Mouse (Mus musculus) midbrain, embryonic 10.5 days (tissue): ENCODE results near the gene Il2rb. TPM values are rescaled to one million over a fixed set of nuclear protein-coding genes. Genes with fewer than 3 reads are reported as not detected.

Experiments used
- DNase-seq: peaks from one replicate; pipeline ENCODE4 v3.0.0-alpha.2; 2017; ENCODE audit warnings: low spot score
- H3K27ac ChIP-seq: fragments of 300-500 bp; sonication (generic); replicated peaks from 2 replicates; pipeline ENCODE4 v1.5.1; 2016; ENCODE audit warnings: mild to moderate bottlenecking
- H3K27me3 ChIP-seq: fragments of 300-500 bp; sonication (generic); 2 replicates; pipeline ENCODE4 v1.6.1; 2016; ENCODE audit warnings: low read depth, mild to moderate bottlenecking; ENCODE audit not compliant: poor library complexity, severe bottlenecking
- H3K36me3 ChIP-seq: fragments of 300-500 bp; sonication (generic); 2 replicates; pipeline ENCODE4 v1.6.1; 2016; ENCODE audit warnings: mild to moderate bottlenecking, moderate library complexity
- H3K4me1 ChIP-seq: fragments of 300-500 bp; sonication (generic); 2 replicates; pipeline ENCODE4 v1.6.1; 2016
- H3K4me3 ChIP-seq: fragments of 300-500 bp; sonication (generic); 2 replicates; pipeline ENCODE4 v1.5.1; 2016; ENCODE audit warnings: mild to moderate bottlenecking, moderate library complexity
- H3K9me3 ChIP-seq: fragments of 300-500 bp; sonication (generic); replicated peaks from 2 replicates; pipeline ENCODE4 v1.6.1; 2016; ENCODE audit warnings: mild to moderate bottlenecking
- WGBS: fragments of 180-500 bp; shearing (Covaris S2); methylation state at CpG from one replicate; pipeline ENCODE4 v1.1.7; 2016; 5-methylcytosine and 5-hydroxymethylcytosine counted together
- polyA plus RNA-seq: library from polyadenylated mRNA; unstranded; fragments of >200 nt; fragmentation: Nextera tagmentation; extraction: Ambion mirVana; gene quantifications from 2 replicates; pipeline ENCODE4 v1.2.1, GENCODE M21; 2016

The Il2rb gene
- polyA plus RNA-seq, 1 experiment from 2014 or later = not detected

- Histone ChIP-seq H3K4me1 (no peaks in the 10 kb centered on the region), H3K4me3 (no peak overlapping the region), H3K9me3 (no peaks in the 10 kb centered on the region), H3K27ac (no peak overlapping the region), H3K27me3 (peaks cover 5% of the 10 kb centered on the region; the same call in 1 of the 2 replicates), H3K36me3 (no peaks in the 10 kb centered on the region)
- no peak for DNase-seq
- WGBS = 83% methylated on average over 6 of the region's 6 CpGs
Measured at GRCm38 (mm10) chr15:78473442-78473841, 21.6 kb downstream of the Il2rb start.

- H3K4me1 ChIP-seq = no peaks in the 10 kb centered on the region
- H3K4me3 ChIP-seq = no peak overlapping the region
- WGBS = 70% methylated on average over 7 of the region's 7 CpGs
- no peak for DNase-seq
- peaks cover 5% of the 10 kb centered on the region; the same call in 1 of the 2 replicates for H3K27me3 ChIP-seq
- no peaks in the 10 kb centered on the region for H3K9me3 ChIP-seq
- no peak overlapping the region for H3K27ac ChIP-seq
- H3K36me3 ChIP-seq = no peaks in the 10 kb centered on the region
Measured at GRCm38 (mm10) chr15:78471902-78472301, 23.2 kb downstream of the Il2rb start.

GRCm38 (mm10) chr15:78470495-78471276, 24.4 kb downstream of the Il2rb start:
- no peaks in the 10 kb centered on the region for H3K36me3 ChIP-seq
- H3K27me3 ChIP-seq = peaks cover 5% of the 10 kb centered on the region; the same call in 1 of the 2 replicates
- no peak for DNase-seq
- H3K4me1 ChIP-seq = no peaks in the 10 kb centered on the region
- 0 out of 2 replicates have a peak overlapping the region, but pooled peaks have one; percentile 6 for H3K27ac ChIP-seq
- H3K4me3 ChIP-seq = no peak overlapping the region
- WGBS = 76% methylated on average over 4 of the region's 4 CpGs
- no peaks in the 10 kb centered on the region for H3K9me3 ChIP-seq

GRCm38 (mm10) chr15:78468379-78468937, 26.6 kb downstream of the Il2rb start, which contains the start of gene Tmprss6:
TSS of gene Tmprss6 (minus strand) at chr15:78468634.
- no peak for DNase-seq
- peaks cover 3% of the 10 kb centered on the region; the same call in 1 of the 2 replicates for H3K27me3 ChIP-seq
- H3K4me1 ChIP-seq = no peaks in the 10 kb centered on the region
- 0 out of 2 replicates have a peak within 1 kb of the TSS, but pooled peaks have one; percentile 23 for H3K27ac ChIP-seq
- H3K9me3 ChIP-seq = no peaks in the 10 kb centered on the region
- WGBS = 76% methylated on average over 7 of the region's 7 CpGs
- H3K36me3 ChIP-seq = no peaks in the 10 kb centered on the region
- no peak within 1 kb of the TSS for H3K4me3 ChIP-seq

GRCm38 (mm10) chr15:78467570-78467969, 27.5 kb downstream of the Il2rb start:
- no peak for DNase-seq
- H3K9me3 ChIP-seq = no peaks in the 10 kb centered on the region

GRCm38 (mm10) chr15:78466809-78467208, 28.3 kb downstream of the Il2rb start:
- WGBS = 33% methylated on average over 6 of the region's 6 CpGs
- no peaks in the 10 kb centered on the region for H3K4me1 ChIP-seq
- H3K4me3 ChIP-seq = no peak overlapping the region
- no peaks in the 10 kb centered on the region for H3K9me3 ChIP-seq
- no peak overlapping the region for H3K27ac ChIP-seq
- no peak for DNase-seq
- no peaks in the 10 kb centered on the region; the same call in 1 of the 2 replicates for H3K27me3 ChIP-seq
- no peaks in the 10 kb centered on the region for H3K36me3 ChIP-seq

More at GRCm38 (mm10) chr15:78467570-78467969, 27.5 kb downstream of the Il2rb start:
- no peaks in the 10 kb centered on the region for H3K36me3 ChIP-seq
- H3K27me3 ChIP-seq = no peaks in the 10 kb centered on the region; the same call in 1 of the 2 replicates
- no peak overlapping the region for H3K27ac ChIP-seq
- WGBS = 94% methylated on average over 7 of the region's 7 CpGs
- no peak overlapping the region for H3K4me3 ChIP-seq
- H3K4me1 ChIP-seq = no peaks in the 10 kb centered on the region

GRCm38 (mm10) chr15:78462981-78463380, 32.1 kb downstream of the Il2rb start:
- no peak for DNase-seq
- Histone ChIP-seq H3K4me1 (no peaks in the 10 kb centered on the region), H3K4me3 (no peak overlapping the region), H3K27ac (no peak overlapping the region), H3K36me3 (no peaks in the 10 kb centered on the region), H3K27me3 (no peaks in the 10 kb centered on the region; the same call in 1 of the 2 replicates), H3K9me3 (no peaks in the 10 kb centered on the region)
- WGBS = 88% methylated on average over 2 of the region's 2 CpGs

- Histone ChIP-seq H3K4me1 (0 out of 2 replicates have a peak, but pooled peaks cover 2% of the 10 kb centered on the region), H3K4me3 (no peak overlapping the region), H3K27me3 (no peaks in the 10 kb centered on the region), H3K36me3 (no peaks in the 10 kb centered on the region), H3K9me3 (no peaks in the 10 kb centered on the region), H3K27ac (no peak overlapping the region)
- no peak for DNase-seq
- WGBS = 81% methylated on average over 10 of the region's 10 CpGs
Measured at GRCm38 (mm10) chr15:78457193-78457592, 37.9 kb downstream of the Il2rb start.

GRCm38 (mm10) chr15:78456051-78456450, 39.0 kb downstream of the Il2rb start:
- no peak for DNase-seq
- 59% methylated on average over 7 of the region's 7 CpGs for WGBS
- Histone ChIP-seq H3K27me3 (no peaks in the 10 kb centered on the region), H3K4me1 (0 out of 2 replicates have a peak, but pooled peaks cover 2% of the 10 kb centered on the region), H3K4me3 (no peak overlapping the region), H3K27ac (no peak overlapping the region), H3K36me3 (no peaks in the 10 kb centered on the region), H3K9me3 (no peaks in the 10 kb centered on the region)

- Histone ChIP-seq H3K27me3 (no peaks in the 10 kb centered on the region), H3K4me1 (peaks cover 6% of the 10 kb centered on the region; the same call in 1 of the 2 replicates), H3K36me3 (no peaks in the 10 kb centered on the region), H3K4me3 (no peak overlapping the region), H3K27ac (no peak overlapping the region), H3K9me3 (no peaks in the 10 kb centered on the region)
- DNase-seq = no peak
- 86% methylated on average over 4 of the region's 4 CpGs for WGBS
Measured at GRCm38 (mm10) chr15:78455168-78455567, 39.9 kb downstream of the Il2rb start.

GRCm38 (mm10) chr15:78452929-78453328, 42.1 kb downstream of the Il2rb start:
- no peak for DNase-seq

GRCm38 (mm10) chr15:78451201-78451600, 43.9 kb downstream of the Il2rb start:
- Histone ChIP-seq H3K27me3 (no peaks in the 10 kb centered on the region), H3K4me1 (peaks cover 39% of the 10 kb centered on the region), H3K4me3 (no peak overlapping the region), H3K27ac (peak overlapping the region; percentile 49; the same call in 1 of the 2 replicates), H3K9me3 (no peaks in the 10 kb centered on the region), H3K36me3 (no peaks in the 10 kb centered on the region)
- DNase-seq = no peak
- 87% methylated on average over 2 of the region's 2 CpGs for WGBS

More at GRCm38 (mm10) chr15:78452929-78453328, 42.1 kb downstream of the Il2rb start:
- peaks cover 25% of the 10 kb centered on the region for H3K4me1 ChIP-seq
- H3K27me3 ChIP-seq = no peaks in the 10 kb centered on the region
- WGBS = 89% methylated on average over 3 of the region's 3 CpGs
- no peak overlapping the region for H3K27ac ChIP-seq
- H3K9me3 ChIP-seq = no peaks in the 10 kb centered on the region
- no peaks in the 10 kb centered on the region for H3K36me3 ChIP-seq
- H3K4me3 ChIP-seq = no peak overlapping the region

GRCm38 (mm10) chr15:78450419-78450768, 44.7 kb downstream of the Il2rb start:
- H3K9me3 ChIP-seq = no peaks in the 10 kb centered on the region
- peak overlapping the region; percentile 7 for H3K27ac ChIP-seq
- no peak for DNase-seq
- H3K27me3 ChIP-seq = no peaks in the 10 kb centered on the region
- no peaks in the 10 kb centered on the region for H3K36me3 ChIP-seq
- 89% methylated on average over 6 of the region's 6 CpGs for WGBS
- peaks cover 39% of the 10 kb centered on the region for H3K4me1 ChIP-seq
- H3K4me3 ChIP-seq = no peak overlapping the region
